Mouse (Mus musculus) midbrain, embryonic 11.5 days (tissue): ENCODE measurements at regions not wholly inside any gene's neighbourhood (a gene's known extent, or its start where the extent isn't known, plus 50 kb on each side); places are given as distances from the start of the nearest gene placed in this dataset.
"Not testable (repeated sequence)": the region's sequence is repeated elsewhere in the genome, so short reads cannot be mapped to it uniquely, and the experiment has no call there.

ENCODE experiments used
- ATAC-seq: fragments of 200-750 bp; cut with Nextera tagmentation; 2 replicates; pipeline ENCODE4 v1.8.0; 2017; ENCODE audit warnings: moderate TSS enrichment, moderate library complexity; ENCODE audit not compliant: low FRiP score
- DNase-seq: peaks from one replicate; pipeline ENCODE4 v3.0.0; 2015; ENCODE audit warnings: low spot score; ENCODE audit errors: missing footprints
- H3K27ac ChIP-seq: fragments of 300-500 bp; sonication (generic); 2 replicates; pipeline ENCODE4 v1.5.1; 2014; ENCODE audit warnings: low read depth, low read length
- H3K27me3 ChIP-seq: fragments of 300-500 bp; sonication (generic); 2 replicates; pipeline ENCODE4 v1.6.1; 2014; ENCODE audit warnings: mild to moderate bottlenecking, low read length, moderate library complexity, mixed read lengths; ENCODE audit not compliant: control insufficient read depth, insufficient read depth
- H3K36me3 ChIP-seq: fragments of 300-500 bp; sonication (generic); 2 replicates; pipeline ENCODE4 v1.6.1; 2014; ENCODE audit warnings: mild to moderate bottlenecking, low read length, moderate library complexity, mixed read lengths; ENCODE audit not compliant: control insufficient read depth, insufficient read depth
- H3K4me1 ChIP-seq: fragments of 300-500 bp; sonication (generic); 2 replicates; pipeline ENCODE4 v1.6.1; 2014; ENCODE audit warnings: low read length; ENCODE audit not compliant: control insufficient read depth, insufficient read depth
- H3K4me2 ChIP-seq: fragments of 300-500 bp; sonication (generic); 2 replicates; pipeline ENCODE4 v1.6.1; 2014; ENCODE audit warnings: mild to moderate bottlenecking, moderate library complexity
- H3K4me3 ChIP-seq: fragments of 300-500 bp; sonication (generic); 2 replicates; pipeline ENCODE4 v1.5.1; 2014; ENCODE audit warnings: low read depth, low read length
- H3K9ac ChIP-seq: fragments of 300-500 bp; sonication (generic); 2 replicates; pipeline ENCODE4 v1.6.1; 2014; ENCODE audit warnings: low read length
- H3K9me3 ChIP-seq: fragments of 300-500 bp; sonication (generic); 2 replicates; pipeline ENCODE4 v1.6.1; 2016; ENCODE audit warnings: low read length; ENCODE audit not compliant: control insufficient read depth
- WGBS: fragments of 180-500 bp; shearing (Covaris S2); extraction: QIAGEN DNeasy Blood & Tissue Kit; methylation state at CpG from one replicate; pipeline ENCODE4 v1.1.7; 2014; 5-methylcytosine and 5-hydroxymethylcytosine counted together

- no peak overlapping the region for H3K9ac ChIP-seq
- no peaks in the 10 kb centered on the region for H3K27me3 ChIP-seq
- no peaks in the 10 kb centered on the region for H3K9me3 ChIP-seq
- no peak overlapping the region for H3K27ac ChIP-seq
- ATAC-seq = no peak
- no peak for DNase-seq
- no peak overlapping the region for H3K4me3 ChIP-seq
- H3K36me3 ChIP-seq = no peaks in the 10 kb centered on the region
- H3K4me2 ChIP-seq = no peak overlapping the region
- no peaks in the 10 kb centered on the region for H3K4me1 ChIP-seq
- 68% methylated on average over 1 of the region's 1 CpGs for WGBS
Observed at GRCm38 (mm10) chr14:17513756-17514155, 146.3 kb upstream of the Thrb start.

- H3K27me3 ChIP-seq = no peaks in the 10 kb centered on the region
- no peaks in the 10 kb centered on the region for H3K36me3 ChIP-seq
- 84% methylated on average over 3 of the region's 3 CpGs for whole genome bisulfite sequencing
- ATAC-seq (no peak), DNase-seq (no peak)
- no peaks in the 10 kb centered on the region for H3K4me1 ChIP-seq
- no peak overlapping the region for H3K4me3 ChIP-seq
- H3K4me2 ChIP-seq = no peak overlapping the region
- no peaks in the 10 kb centered on the region for H3K9me3 ChIP-seq
- H3K27ac ChIP-seq = no peak overlapping the region
- H3K9ac ChIP-seq = no peak overlapping the region
Observed at GRCm38 (mm10) chr14:17522696-17523095, 137.4 kb upstream of the Thrb start.

GRCm38 (mm10) chr14:17523916-17524315 lies 136.1 kb upstream of the Thrb start:
- no peak overlapping the region for H3K9ac ChIP-seq
- no peaks in the 10 kb centered on the region for H3K4me1 ChIP-seq
- H3K27me3 ChIP-seq = no peaks in the 10 kb centered on the region
- ATAC-seq (no peak), DNase-seq (no peak)
- H3K36me3 ChIP-seq = no peaks in the 10 kb centered on the region
- WGBS = 94% methylated on average over 4 of the region's 4 CpGs
- no peak overlapping the region for H3K27ac ChIP-seq
- no peak overlapping the region for H3K4me3 ChIP-seq
- no peak overlapping the region for H3K4me2 ChIP-seq
- H3K9me3 ChIP-seq = no peaks in the 10 kb centered on the region

GRCm38 (mm10) chr14:17539322-17539721 lies 120.7 kb upstream of the Thrb start:
- ATAC-seq (no peak), DNase-seq (no peak)
- Histone ChIP-seq H3K27me3 (no peaks in the 10 kb centered on the region), H3K4me3 (no peak overlapping the region), H3K9me3 (no peaks in the 10 kb centered on the region), H3K36me3 (no peaks in the 10 kb centered on the region), H3K9ac (no peak overlapping the region), H3K4me1 (no peaks in the 10 kb centered on the region), H3K4me2 (no peak overlapping the region), H3K27ac (no peak overlapping the region)
- 82% methylated on average over 1 of the region's 1 CpGs for WGBS

- no peak overlapping the region for H3K4me3 ChIP-seq
- no peak overlapping the region for H3K4me2 ChIP-seq
- no peak overlapping the region for H3K9ac ChIP-seq
- H3K27ac ChIP-seq = no peak overlapping the region
- H3K36me3 ChIP-seq = no peaks in the 10 kb centered on the region
- no peaks in the 10 kb centered on the region for H3K9me3 ChIP-seq
- no peak for ATAC-seq
- 85% methylated on average over 1 of the region's 1 CpGs for WGBS
- DNase-seq = no peak
- H3K4me1 ChIP-seq = no peaks in the 10 kb centered on the region
- H3K27me3 ChIP-seq = no peaks in the 10 kb centered on the region
Observed at GRCm38 (mm10) chr14:17556458-17556857, 103.6 kb upstream of the Thrb start.

GRCm38 (mm10) chr14:17560001-17560400 lies 100.1 kb upstream of the Thrb start:
- not testable (repeated sequence) for H3K4me1 ChIP-seq, H3K9ac ChIP-seq, H3K27ac ChIP-seq, H3K4me3 ChIP-seq, ATAC-seq, H3K9me3 ChIP-seq, H3K4me2 ChIP-seq, DNase-seq, H3K36me3 ChIP-seq, H3K27me3 ChIP-seq
- WGBS = 38% methylated on average over 3 of the region's 3 CpGs

- Histone ChIP-seq H3K4me2 (no peak overlapping the region), H3K9ac (no peak overlapping the region), H3K4me3 (no peak overlapping the region), H3K27ac (no peak overlapping the region), H3K4me1 (no peaks in the 10 kb centered on the region), H3K9me3 (no peaks in the 10 kb centered on the region), H3K27me3 (no peaks in the 10 kb centered on the region), H3K36me3 (no peaks in the 10 kb centered on the region)
- no peak for DNase-seq
- WGBS = 70% methylated on average over 1 of the region's 1 CpGs
- ATAC-seq = no peak
Observed at GRCm38 (mm10) chr14:17567927-17568326, 92.1 kb upstream of the Thrb start.

- no peaks in the 10 kb centered on the region for H3K36me3 ChIP-seq
- no peaks in the 10 kb centered on the region for H3K27me3 ChIP-seq
- DNase-seq (no peak), ATAC-seq (no peak)
- WGBS = 93% methylated on average over 2 of the region's 2 CpGs
- no peak overlapping the region for H3K4me3 ChIP-seq
- no peaks in the 10 kb centered on the region for H3K9me3 ChIP-seq
- no peak overlapping the region for H3K27ac ChIP-seq
- no peak overlapping the region for H3K4me2 ChIP-seq
- H3K9ac ChIP-seq = no peak overlapping the region
- no peaks in the 10 kb centered on the region for H3K4me1 ChIP-seq
Observed at GRCm38 (mm10) chr14:17569087-17569636, 90.9 kb upstream of the Thrb start.

- H3K4me1 ChIP-seq = no peaks in the 10 kb centered on the region
- no peak overlapping the region for H3K9ac ChIP-seq
- H3K9me3 ChIP-seq = no peaks in the 10 kb centered on the region
- H3K27me3 ChIP-seq = no peaks in the 10 kb centered on the region
- H3K4me2 ChIP-seq = no peak overlapping the region
- no peaks in the 10 kb centered on the region for H3K36me3 ChIP-seq
- no peak overlapping the region for H3K4me3 ChIP-seq
- no peak overlapping the region for H3K27ac ChIP-seq
- WGBS = 81% methylated on average over 1 of the region's 1 CpGs
- no peak for ATAC-seq
- DNase-seq = no peak
Observed at GRCm38 (mm10) chr14:17578776-17579175, 81.3 kb upstream of the Thrb start.

GRCm38 (mm10) chr14:17589595-17589994 lies 70.5 kb upstream of the Thrb start:
- DNase-seq = no peak
- H3K9me3 ChIP-seq = no peaks in the 10 kb centered on the region

More at GRCm38 (mm10) chr14:17589595-17589994, 70.5 kb upstream of the Thrb start:
- no peaks in the 10 kb centered on the region for H3K27me3 ChIP-seq
- H3K36me3 ChIP-seq = no peaks in the 10 kb centered on the region
- H3K4me2 ChIP-seq = no peak overlapping the region
- H3K27ac ChIP-seq = no peak overlapping the region
- no peak overlapping the region for H3K9ac ChIP-seq
- no peak overlapping the region for H3K4me3 ChIP-seq
- no peaks in the 10 kb centered on the region for H3K4me1 ChIP-seq
- ATAC-seq = no peak
